Mouse (Mus musculus) embryo, embryonic 11.5 days (tissue): Measurements from ENCODE around the gene Gga2.

Experiments used
- DNase-seq: peaks from one replicate; pipeline ENCODE4 v3.0.0-alpha.2; 2012; ENCODE audit warnings: low read depth, low spot score

Gene Gga2

DNA sequence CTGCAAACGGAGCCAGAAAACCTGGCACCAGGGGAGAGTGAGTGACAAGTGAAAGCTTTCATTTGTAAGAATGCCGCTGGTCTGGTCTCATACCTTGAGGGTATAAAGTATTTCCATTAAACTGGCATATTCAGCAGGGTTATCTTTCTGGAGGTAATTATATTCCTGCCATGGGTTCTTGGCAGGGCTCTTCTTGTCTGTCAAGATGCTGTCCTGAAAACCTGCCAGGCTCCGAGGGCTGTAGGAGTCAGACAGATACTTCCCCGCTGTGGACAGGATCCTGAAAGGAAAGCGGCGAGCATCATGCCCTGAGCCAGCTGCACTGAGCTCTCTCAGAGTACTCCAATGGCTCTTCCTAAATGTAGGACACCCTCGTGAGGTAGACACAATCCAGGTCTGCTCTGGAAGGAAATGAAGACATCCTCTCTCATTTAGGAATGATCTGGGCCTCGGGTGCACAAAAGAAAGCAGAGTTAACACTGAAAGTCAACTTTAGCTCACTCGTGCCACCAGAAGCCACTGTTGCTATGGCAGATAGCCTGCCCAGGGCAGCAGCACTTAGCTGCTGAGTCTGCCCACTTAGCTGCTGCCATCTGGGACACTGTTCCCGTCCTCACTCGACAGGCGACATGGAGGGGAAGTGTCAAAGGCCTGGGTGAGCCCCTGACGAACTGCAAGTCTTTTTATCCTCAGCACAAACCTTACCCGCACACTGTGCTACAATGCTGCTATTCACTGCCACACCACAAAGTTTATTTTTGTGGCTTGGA lies 84.0 kb downstream of the Gga2 start:
- DNase-seq: no peak
